Mouse (Mus musculus) MEL (cell line): ENCODE measurements at regions not wholly inside any gene's neighbourhood (a gene's known extent, or its start where the extent isn't known, plus 50 kb on each side); places are given as distances from the start of the nearest gene placed in this dataset.

Experiments used
- DNase-seq: peaks from one replicate; pipeline ENCODE4 v3.0.0; 2011; ENCODE audit warnings: low read depth, low spot score
- H3K27ac ChIP-seq: 2 replicates; pipeline ENCODE4 v1.5.1; 2012; ENCODE audit warnings: low read depth, mild to moderate bottlenecking, control low read depth, low read length, moderate library complexity; ENCODE audit not compliant: control insufficient read depth
- H3K27me3 ChIP-seq, 2 experiments: fragments of 150-350 bp in 1 of 2; sonication (generic) in 1 of 2; 2 replicates each; pipeline ENCODE4 v1.6.1; 2012; ENCODE audit warnings: low read length in 2 of 2, mild to moderate bottlenecking in 2 of 2, improper control_type of control experiment in 1 of 2, moderate library complexity in 1 of 2; ENCODE audit not compliant: insufficient read depth in 2 of 2, control insufficient read depth in 1 of 2
- H3K36me3 ChIP-seq, 2 experiments: 2 replicates each; pipeline ENCODE4 v1.6.1; 2012 to 2014; ENCODE audit warnings: low read length in 2 of 2, improper control_type of control experiment in 1 of 2, inconsistent platforms in 1 of 2, mild to moderate bottlenecking in 1 of 2; ENCODE audit not compliant: insufficient read depth in 2 of 2, control insufficient read depth in 1 of 2
- H3K4me1 ChIP-seq, 2 experiments: fragments of 150-350 bp in 1 of 2; sonication (generic) in 1 of 2; 2 replicates each; pipeline ENCODE4 v1.6.1; 2012; ENCODE audit warnings: low read length in 2 of 2, improper control_type of control experiment in 1 of 2, mild to moderate bottlenecking in 1 of 2; ENCODE audit not compliant: insufficient read depth in 2 of 2, control insufficient read depth in 1 of 2
- H3K4me3 ChIP-seq, 2 experiments: fragments of 150-350 bp in 1 of 2; sonication (generic) in 1 of 2; 2 replicates each; pipeline ENCODE4 v1.5.1; 2012; ENCODE audit warnings: low read depth in 2 of 2, low read length in 2 of 2, mild to moderate bottlenecking in 2 of 2, moderate library complexity in 2 of 2, control low read depth in 1 of 2, improper control_type of control experiment in 1 of 2; ENCODE audit not compliant: control insufficient read depth in 1 of 2, insufficient read depth in 1 of 2
- H3K79me2 ChIP-seq: 2 replicates; pipeline ENCODE4 v1.6.1; 2012; ENCODE audit warnings: mild to moderate bottlenecking, low read length, moderate library complexity; ENCODE audit not compliant: control insufficient read depth, poor library complexity, insufficient read depth
- H3K9ac ChIP-seq: 2 replicates; pipeline ENCODE4 v1.6.1; 2012; ENCODE audit warnings: low read depth, mild to moderate bottlenecking, control low read depth, low read length, moderate library complexity; ENCODE audit not compliant: control insufficient read depth, poor library complexity, severe bottlenecking
- H3K9me3 ChIP-seq: fragments of 150-350 bp; sonication (generic); replicated peaks from 2 replicates; pipeline ENCODE4 v1.6.1; 2012; ENCODE audit warnings: mild to moderate bottlenecking, low read length, improper control_type of control experiment, moderate library complexity; ENCODE audit not compliant: insufficient read depth
- BHLHE40 ChIP-seq: IDR thresholded peaks from 2 replicates; pipeline ENCODE4 v1.6.1; 2012; ENCODE audit warnings: low read depth, mild to moderate bottlenecking, inconsistent platforms, low read length, improper control_type of control experiment, borderline replicate concordance
- CTCF ChIP-seq, 3 experiments: IDR thresholded peaks in 2 of 3; conservative IDR thresholded peaks in 1 of 3; 2 replicates each; pipeline ENCODE4 v1.5.1; 2011 to 2012; ENCODE audit warnings: low read length in 3 of 3, low read depth in 2 of 3, mild to moderate bottlenecking in 2 of 3, improper control_type of control experiment in 1 of 3, inconsistent platforms in 1 of 3, mixed read lengths in 1 of 3, moderate library complexity in 1 of 3; ENCODE audit not compliant: control insufficient read depth in 1 of 3, insufficient read depth in 1 of 3, poor library complexity in 1 of 3, severe bottlenecking in 1 of 3
- ELF1 ChIP-seq: IDR thresholded peaks from 2 replicates; pipeline ENCODE4 v1.6.1; 2014; ENCODE audit warnings: low read depth, mild to moderate bottlenecking, inconsistent platforms, low read length, improper control_type of control experiment, moderate library complexity
- GABPA ChIP-seq: IDR thresholded peaks from 2 replicates; pipeline ENCODE4 v1.6.1; 2012; ENCODE audit warnings: low read depth, mild to moderate bottlenecking, inconsistent platforms, low read length, improper control_type of control experiment, moderate library complexity
- MAZ ChIP-seq: IDR thresholded peaks from 2 replicates; pipeline ENCODE4 v1.6.1; 2012; ENCODE audit warnings: low read depth, mild to moderate bottlenecking, inconsistent platforms, low read length, improper control_type of control experiment
- MEF2A ChIP-seq: IDR thresholded peaks from 2 replicates; pipeline ENCODE4 v1.6.1; 2014; ENCODE audit warnings: low read depth, mild to moderate bottlenecking, inconsistent platforms, low read length, improper control_type of control experiment; ENCODE audit not compliant: poor library complexity, insufficient replicate concordance, severe bottlenecking; ENCODE audit errors: extremely low read depth
- MYB ChIP-seq: IDR thresholded peaks from 2 replicates; pipeline ENCODE4 v1.6.1; 2011; ENCODE audit warnings: mild to moderate bottlenecking, low read depth, low read length, improper control_type of control experiment
- MYC ChIP-seq: IDR thresholded peaks from 2 replicates; pipeline ENCODE4 v1.6.1; 2011; ENCODE audit warnings: low read depth, mild to moderate bottlenecking, low read length, improper control_type of control experiment, moderate library complexity
- NELFE ChIP-seq: IDR thresholded peaks from 2 replicates; pipeline ENCODE4 v1.6.1; 2011; ENCODE audit warnings: low read depth, low read length, improper control_type of control experiment
- POLR2AphosphoS2 ChIP-seq: IDR thresholded peaks from 2 replicates; pipeline ENCODE4 v1.6.1; 2011; ENCODE audit warnings: low read length, improper control_type of control experiment
- POLR2AphosphoS5 ChIP-seq: IDR thresholded peaks from 2 replicates; pipeline ENCODE4 v1.6.1; 2012; ENCODE audit warnings: low read depth, borderline replicate concordance, mild to moderate bottlenecking, inconsistent platforms, low read length, moderate library complexity, mixed read lengths
- TAL1 ChIP-seq: IDR thresholded peaks from 2 replicates; pipeline ENCODE4 v1.6.1; 2012; ENCODE audit warnings: mild to moderate bottlenecking, inconsistent platforms, low read length, moderate library complexity, mixed read lengths
- UBTF ChIP-seq: IDR thresholded peaks from 2 replicates; pipeline ENCODE4 v1.6.1; 2012; ENCODE audit warnings: low read depth, mild to moderate bottlenecking, inconsistent platforms, low read length, improper control_type of control experiment, moderate library complexity, borderline replicate concordance; ENCODE audit not compliant: insufficient read depth
- ZC3H11A ChIP-seq: IDR thresholded peaks from 2 replicates; pipeline ENCODE4 v1.6.1; 2012; ENCODE audit warnings: low read depth, mild to moderate bottlenecking, inconsistent platforms, low read length, improper control_type of control experiment
- ZKSCAN1 ChIP-seq: IDR thresholded peaks from 2 replicates; pipeline ENCODE4 v1.6.1; 2012; ENCODE audit warnings: low read depth, mild to moderate bottlenecking, inconsistent platforms, low read length, improper control_type of control experiment, moderate library complexity
- ZNF384 ChIP-seq: IDR thresholded peaks from 2 replicates; pipeline ENCODE4 v1.6.1; 2012; ENCODE audit warnings: low read depth, mild to moderate bottlenecking, inconsistent platforms, low read length, improper control_type of control experiment

- TF ChIP-seq UBTF: no peak
- DNase-seq: peak; percentile 6
- Histone ChIP-seq H3K27ac (no peak overlapping the region), H3K27me3 (no peaks in the 10 kb centered on the region), H3K4me1 (no peaks in the 10 kb centered on the region), H3K9me3 (no peaks in the 10 kb centered on the region), H3K36me3 (no peaks in the 10 kb centered on the region), H3K79me2 (no peaks in the 10 kb centered on the region), H3K9ac (no peak overlapping the region), H3K4me3 (no peak overlapping the region)
These were observed 83.8 kb downstream of the Otx2 start for GRCm38 (mm10) chr14:48589702-48590325.

GRCm38 (mm10) chr14:48585820-48586219 lies 87.8 kb downstream of the Otx2 start:
- no peak overlapping the region for H3K27ac ChIP-seq
- H3K79me2 ChIP-seq: no peaks in the 10 kb centered on the region
- H3K9me3 ChIP-seq: no peaks in the 10 kb centered on the region
- H3K4me3 ChIP-seq: no peak overlapping the region
- TF ChIP-seq NELFE (no peak), POLR2AphosphoS2 (no peak)
- DNase-seq: no peak
- no peaks in the 10 kb centered on the region for H3K27me3 ChIP-seq
- no peak overlapping the region for H3K9ac ChIP-seq
- H3K36me3 ChIP-seq: peaks cover 0 to 10% of the 10 kb centered on the region in 2 experiments; a peak in 2 of 4 replicates
- H3K4me1 ChIP-seq: peaks cover 0 to 17% of the 10 kb centered on the region in 2 experiments; a peak in 2 of 4 replicates

- Histone ChIP-seq H3K27me3 (no peaks in the 10 kb centered on the region), H3K4me3 (no peak overlapping the region), H3K79me2 (no peaks in the 10 kb centered on the region), H3K27ac (no peak overlapping the region), H3K9ac (no peak overlapping the region), H3K4me1 (peaks cover 0 to 28% of the 10 kb centered on the region in 2 experiments; a peak in 3 of 4 replicates), H3K9me3 (no peaks in the 10 kb centered on the region), H3K36me3 (peaks cover 0 to 18% of the 10 kb centered on the region in 2 experiments; a peak in 2 of 4 replicates)
- no peak for DNase-seq
- TF ChIP-seq MYC: no peak
- TF ChIP-seq MYB: no peak
- no peak for TF ChIP-seq ELF1
- TF ChIP-seq UBTF: no peak
- no peak for TF ChIP-seq CTCF (IDR thresholded peaks at IDR 0.05 in 2 of 3, conservative IDR thresholded peaks at IDR 0.05 in 1 of 3; ENCODE audit: control insufficient read depth in 1 of 3, insufficient read depth in 1 of 3, low read depth in 2 of 3, low read length in 3 of 3, poor library complexity in 1 of 3, severe bottlenecking in 1 of 3)
- no peak for TF ChIP-seq ZKSCAN1
- no peak for TF ChIP-seq MAZ
- TF ChIP-seq BHLHE40: no peak
- no peak for TF ChIP-seq MEF2A
- TF ChIP-seq ZNF384: no peak
- TF ChIP-seq ZC3H11A: no peak
- no peak for TF ChIP-seq GABPA
- no peak for TF ChIP-seq TAL1
- TF ChIP-seq POLR2AphosphoS5: no peak
These were observed 89.0 kb downstream of the Otx2 start for GRCm38 (mm10) chr14:48584571-48584970.
